Mouse (Mus musculus) gastrocnemius, adult 18-20 months (tissue): ENCODE results near the gene Myo18a. TPM values are rescaled to one million over a fixed set of nuclear protein-coding genes. Genes with fewer than 3 reads are reported as not detected.

Experiments used
- DNase-seq: peaks from one replicate; pipeline ENCODE4 v3.0.0; 2021; ENCODE audit warnings: low spot score
- total RNA-seq, 2 experiments: library from RNA; stranded (reverse); gene quantifications; 2 replicates each; pipeline ENCODE4 v1.2.3; 2021

Myo18a gene
- total RNA-seq, 2 experiments from 2014 or later = 309 to 319 TPM

DNA sequence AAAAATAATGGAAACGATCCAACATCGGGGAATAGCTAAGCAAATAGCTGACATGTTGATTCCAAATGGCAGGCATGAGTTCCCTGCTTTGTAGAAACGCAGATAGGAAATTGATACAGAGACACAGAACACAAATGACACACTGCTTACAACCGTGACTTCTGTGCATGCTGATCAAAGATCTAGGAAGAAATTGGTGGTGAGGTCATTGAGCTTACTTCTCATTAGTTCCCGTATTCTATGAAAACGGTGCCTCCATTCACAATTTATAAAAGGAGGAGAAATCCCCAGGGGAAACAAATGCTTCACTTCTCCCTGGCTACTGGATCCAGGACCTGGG lies 133.4 kb downstream of the Myo18a start:
- no peak for DNase-seq

DNA sequence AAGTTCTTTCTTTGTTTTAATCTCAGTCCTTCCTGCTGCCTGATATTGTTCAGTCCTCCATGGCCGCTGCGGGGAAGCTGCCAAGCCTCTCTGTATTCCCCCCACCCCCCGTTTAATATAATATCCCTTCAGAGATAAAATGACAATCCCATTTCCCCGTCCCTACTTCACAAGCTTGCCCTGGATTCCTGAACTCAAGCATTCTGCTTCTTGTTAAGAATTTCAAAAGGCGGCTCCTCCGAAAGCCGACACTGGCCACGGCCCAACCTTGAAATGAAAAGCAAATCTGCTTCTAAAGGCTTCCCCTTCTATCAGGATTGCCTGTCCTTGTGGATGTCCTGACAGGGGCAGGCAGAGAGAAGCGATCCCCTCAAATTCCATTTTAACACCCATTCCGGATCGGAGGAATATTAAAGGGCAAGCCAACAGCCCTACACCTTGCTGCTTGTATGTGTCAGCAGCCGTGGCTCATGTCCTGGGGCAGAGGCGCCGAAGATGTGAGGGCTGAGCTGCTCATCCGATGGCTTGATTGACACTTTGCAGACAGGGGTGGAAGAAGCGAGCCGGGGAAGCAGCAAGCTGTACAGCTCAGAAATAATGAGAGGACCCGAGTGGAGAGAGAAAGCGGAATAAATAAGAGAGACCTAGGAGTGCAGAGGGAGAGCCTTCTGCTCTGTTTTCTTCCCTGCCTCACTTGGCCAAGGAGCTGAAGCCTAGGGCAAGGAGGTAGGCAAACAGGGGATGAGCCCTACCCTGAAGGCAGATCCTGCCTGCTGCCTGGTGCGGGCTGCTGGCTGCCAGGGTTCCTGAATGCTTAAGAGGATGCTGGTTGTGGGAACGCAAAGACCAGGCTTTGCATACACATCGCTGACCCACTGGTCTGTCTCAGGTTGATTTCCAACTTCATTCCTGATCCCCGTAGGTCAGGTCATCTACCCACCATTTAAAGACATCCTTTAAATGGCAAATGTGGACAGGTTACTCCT lies 134.1 kb downstream of the Myo18a start:
- no peak for DNase-seq

DNA sequence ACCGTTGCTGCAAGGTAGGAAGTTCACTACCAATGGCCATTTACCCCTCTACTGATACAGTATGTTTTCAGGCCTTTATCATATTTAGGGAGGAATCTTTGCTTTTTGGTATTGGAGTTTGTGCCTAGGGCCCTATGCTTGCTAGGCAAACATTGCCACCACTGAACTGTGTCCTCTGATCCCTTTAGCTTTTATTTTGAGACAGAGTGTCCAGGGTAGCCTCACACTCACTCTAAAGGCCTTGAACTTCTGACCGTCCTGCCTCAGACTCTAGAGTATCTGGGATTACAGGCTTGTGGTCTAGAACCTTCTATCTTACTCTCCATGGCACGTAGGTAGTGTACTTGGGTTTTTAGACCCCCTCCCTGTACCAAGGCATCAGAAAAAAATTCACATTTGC lies 137.1 kb downstream of the Myo18a start:
- no peak for DNase-seq

DNA sequence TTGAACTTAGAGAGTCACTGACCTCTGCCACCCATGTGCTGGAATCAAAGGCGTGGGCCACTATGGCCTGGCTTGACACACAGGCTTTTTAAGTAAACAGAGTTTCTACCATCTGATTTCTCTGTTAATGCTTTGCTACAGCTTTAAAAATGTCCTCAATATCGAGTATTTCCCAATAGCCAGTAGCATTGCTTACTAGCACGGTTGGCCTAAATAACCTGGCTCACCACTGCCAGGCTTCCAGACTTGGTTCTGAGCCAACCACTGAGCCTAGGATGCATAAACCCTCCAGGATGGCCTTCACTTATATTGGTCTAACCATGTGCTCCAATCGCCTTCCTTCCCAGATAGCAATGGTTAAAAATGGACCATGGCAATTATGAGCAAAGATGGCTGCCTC lies 137.7 kb downstream of the Myo18a start:
- no peak for DNase-seq

DNA sequence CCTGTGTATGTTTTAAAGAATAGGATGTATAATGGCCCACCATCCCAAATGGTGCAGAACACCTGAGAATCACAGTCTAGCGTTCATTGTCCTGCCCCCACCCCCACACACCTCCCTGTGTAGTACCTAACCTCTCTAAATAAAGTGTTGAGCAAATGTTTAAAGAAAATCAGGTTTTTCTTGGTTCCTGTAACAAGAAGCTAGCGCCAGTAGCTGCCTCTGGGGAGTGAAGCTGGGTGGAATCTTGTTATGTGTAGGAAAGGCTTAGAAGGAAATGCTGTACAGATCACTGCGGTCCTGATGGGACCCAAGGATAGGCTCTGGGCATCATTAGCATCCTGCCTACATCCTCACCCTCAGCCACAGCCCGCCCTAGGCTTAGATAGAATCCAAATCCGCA lies 138.3 kb downstream of the Myo18a start:
- DNase-seq = no peak

DNA sequence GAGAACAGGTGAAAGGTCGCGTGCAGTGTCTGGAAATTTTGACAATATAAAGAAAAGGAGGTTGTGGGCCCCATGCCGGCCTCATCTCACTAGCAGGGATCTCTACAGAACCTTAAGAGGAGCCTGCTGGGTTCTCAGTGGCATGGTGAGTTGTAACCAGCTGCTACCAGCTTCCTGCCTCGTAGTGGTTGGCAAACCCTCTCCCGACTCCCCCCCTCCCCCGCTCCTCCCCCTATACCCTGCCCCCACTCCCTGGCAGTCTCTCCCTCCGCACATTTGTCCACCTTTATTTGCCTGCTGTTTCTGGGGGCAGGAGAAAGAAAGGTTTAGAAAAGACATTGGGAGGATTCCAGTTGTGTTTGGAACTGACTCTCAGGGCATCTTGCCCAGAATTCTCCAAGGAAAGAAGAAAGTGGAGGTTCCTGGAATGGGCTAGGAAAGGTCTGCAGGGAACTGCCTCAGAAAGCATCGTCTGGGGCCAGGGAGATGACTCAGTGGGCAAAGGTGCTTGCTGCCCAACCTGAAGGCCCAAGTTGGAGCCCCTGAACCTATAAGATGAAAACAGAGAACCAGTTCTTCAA lies 138.8 kb downstream of the Myo18a start:
- no peak for DNase-seq

DNA sequence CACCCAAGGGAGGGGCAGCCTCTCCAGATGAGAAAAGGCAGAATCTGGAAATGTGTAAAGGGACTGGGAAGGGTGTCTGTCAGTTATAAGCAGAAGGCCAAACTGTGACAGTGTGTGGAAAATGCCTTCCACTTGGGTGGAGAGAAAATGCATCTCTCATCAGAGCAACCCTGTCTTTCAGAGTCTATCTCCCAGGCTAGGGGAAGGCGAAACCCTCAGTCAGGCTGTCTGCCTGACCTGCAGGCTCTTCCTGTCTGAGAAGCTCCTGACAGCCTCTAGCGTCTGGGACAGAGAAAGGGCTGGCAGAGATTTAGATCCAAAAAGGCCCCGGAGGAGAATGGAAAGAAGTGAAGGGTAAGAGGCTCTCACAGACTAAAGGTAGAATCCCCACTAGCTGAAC lies 140.7 kb downstream of the Myo18a start:
- no peak for DNase-seq

DNA sequence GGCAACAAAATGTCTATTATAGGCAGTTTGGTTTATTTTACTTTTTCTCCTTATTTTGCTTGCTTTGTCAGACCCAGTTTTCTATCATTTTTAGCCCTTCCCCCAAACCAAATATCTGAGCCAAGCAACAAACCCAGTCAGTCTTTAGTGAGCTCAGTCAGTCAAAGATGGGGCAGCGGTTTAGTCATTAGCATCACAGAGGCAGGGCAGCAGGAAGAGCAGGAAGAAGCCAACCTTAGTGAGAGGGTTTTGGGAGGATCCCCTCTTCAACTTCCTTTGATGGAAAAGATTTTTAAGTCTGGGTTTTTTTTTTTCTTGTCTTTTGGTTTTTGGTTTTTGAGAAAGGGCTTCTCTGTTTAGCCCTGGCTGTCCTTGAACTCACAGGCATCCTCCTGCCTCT lies 141.7 kb downstream of the Myo18a start:
- DNase-seq = no peak

DNA sequence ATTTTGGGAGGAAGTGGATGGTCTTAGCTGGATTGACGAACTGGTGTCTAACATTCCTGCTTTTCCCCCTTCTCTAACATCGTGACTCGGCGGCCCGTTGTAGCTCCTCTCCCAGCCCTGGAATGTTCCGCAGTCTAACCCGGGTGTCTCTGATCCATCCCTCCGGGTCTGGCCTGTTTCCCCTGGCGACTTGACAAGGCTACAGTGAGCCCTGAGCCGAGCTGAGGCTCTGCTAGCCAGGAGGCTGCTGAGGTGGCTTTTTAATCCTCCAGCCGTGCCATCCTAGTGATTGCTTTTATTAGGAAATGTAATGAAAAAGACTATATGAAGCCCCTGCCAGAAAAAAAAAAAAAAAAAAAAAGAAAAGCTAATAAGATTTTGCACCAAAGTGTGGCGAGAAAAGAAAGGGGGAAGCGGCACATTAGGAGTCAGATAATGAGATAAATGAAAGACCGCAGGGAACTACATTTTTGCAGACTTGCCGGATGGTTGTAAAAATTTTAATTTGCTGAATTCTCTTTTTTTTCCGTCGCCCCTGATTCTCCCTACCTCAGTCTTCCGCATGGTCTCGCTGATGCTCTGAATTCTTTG lies 143.1 kb downstream of the Myo18a start:
- peak; percentile 53 for DNase-seq

DNA sequence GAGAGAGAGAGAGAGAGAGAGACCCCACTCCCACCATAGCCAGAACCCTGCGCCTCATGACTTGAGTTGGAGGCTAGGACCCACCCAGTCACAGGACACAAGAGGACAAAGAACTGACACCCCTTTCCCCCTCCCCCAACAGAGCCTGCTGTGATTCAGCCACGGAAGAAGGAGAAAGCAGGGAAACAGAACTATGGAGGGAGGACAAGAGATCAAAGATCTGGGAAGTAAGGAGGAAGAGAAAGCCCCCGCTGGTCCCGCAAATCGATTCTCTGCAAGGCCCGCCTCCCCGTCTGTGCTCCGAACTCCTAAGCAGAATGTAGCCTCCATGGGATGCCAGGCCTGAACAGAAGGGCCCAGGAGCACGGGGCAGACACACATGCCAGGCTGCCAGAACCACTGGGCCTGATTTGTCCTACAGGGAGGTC lies 143.7 kb downstream of the Myo18a start:
- DNase-seq = no peak

DNA sequence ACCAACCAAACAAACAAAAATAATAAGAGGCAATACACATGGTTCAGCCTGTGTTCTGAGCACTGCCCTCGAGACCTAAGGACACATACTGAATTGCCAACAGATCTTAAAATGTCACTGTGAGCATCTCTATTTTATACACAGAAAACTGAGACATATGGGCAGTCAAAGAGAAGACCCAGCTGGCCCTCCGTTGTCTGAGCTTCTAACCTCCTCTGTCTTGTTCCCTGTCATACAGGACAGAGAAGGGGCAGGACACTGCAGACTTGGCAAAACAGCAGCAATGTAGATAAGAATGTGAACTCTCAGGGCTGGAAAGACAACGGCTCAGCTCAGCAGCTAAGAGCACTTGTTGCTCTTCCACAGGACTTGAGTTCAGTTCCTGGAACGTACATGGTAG lies 145.4 kb downstream of the Myo18a start:
- no peak for DNase-seq

DNA sequence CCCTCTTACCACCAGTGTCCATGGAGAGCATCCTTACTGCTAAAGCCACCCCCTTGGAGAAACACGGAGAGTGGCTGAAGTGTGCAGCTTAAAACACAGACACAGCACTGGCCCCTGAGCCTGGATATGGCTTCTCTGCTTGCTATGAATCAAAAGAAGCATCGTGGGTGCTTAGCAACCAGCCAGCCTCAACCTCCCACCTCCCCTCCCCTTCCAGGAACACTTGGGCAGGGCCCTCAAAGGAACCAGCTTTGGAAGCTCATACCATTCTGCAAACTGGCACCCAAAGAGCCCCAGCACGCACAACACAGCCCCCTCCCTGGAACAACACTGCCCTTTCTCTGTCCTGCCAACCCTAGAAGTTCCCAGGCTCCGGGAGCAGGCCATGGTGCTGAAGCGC lies 146.3 kb downstream of the Myo18a start:
- DNase-seq = no peak

DNA sequence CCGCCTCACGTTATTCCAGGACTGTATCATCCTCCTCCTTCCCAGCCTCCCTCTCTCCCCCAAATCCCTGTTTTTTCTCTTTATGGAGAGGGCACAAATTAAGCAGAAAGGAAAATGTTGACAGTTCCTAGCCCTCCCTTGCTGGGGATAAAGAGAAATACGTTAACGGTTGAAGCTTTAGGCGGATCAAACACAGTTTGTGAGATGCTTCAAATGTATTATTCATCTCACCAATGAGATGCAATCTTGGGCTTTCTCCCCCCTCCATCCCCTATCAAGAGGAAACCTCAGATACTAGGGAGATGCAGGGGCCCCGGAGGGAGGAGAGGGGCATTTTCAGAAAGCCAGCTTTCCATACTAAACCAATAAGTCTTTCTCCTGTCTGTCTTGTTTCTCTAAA lies 146.7 kb downstream of the Myo18a start:
- DNase-seq = no peak

DNA sequence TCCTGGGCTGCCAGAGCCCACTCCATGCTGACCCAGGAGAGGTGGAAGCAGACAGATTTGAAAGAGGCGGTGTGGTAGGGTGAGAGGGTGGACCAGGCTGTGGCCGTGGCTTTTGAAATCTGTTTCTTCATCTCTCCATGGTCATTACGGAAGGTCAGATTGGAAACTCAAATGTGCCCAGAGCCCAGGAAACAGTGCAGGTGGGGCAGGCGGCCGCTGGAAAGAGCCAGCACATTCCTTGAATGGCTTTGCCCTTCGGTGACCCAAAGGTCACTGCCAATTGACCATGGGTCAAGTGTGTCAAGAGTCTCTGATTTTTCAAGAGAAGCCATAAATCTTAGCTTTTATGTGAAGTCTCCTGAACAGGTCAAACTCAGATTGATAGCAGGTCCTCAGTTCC lies 150.5 kb downstream of the Myo18a start:
- DNase-seq = no peak

DNA sequence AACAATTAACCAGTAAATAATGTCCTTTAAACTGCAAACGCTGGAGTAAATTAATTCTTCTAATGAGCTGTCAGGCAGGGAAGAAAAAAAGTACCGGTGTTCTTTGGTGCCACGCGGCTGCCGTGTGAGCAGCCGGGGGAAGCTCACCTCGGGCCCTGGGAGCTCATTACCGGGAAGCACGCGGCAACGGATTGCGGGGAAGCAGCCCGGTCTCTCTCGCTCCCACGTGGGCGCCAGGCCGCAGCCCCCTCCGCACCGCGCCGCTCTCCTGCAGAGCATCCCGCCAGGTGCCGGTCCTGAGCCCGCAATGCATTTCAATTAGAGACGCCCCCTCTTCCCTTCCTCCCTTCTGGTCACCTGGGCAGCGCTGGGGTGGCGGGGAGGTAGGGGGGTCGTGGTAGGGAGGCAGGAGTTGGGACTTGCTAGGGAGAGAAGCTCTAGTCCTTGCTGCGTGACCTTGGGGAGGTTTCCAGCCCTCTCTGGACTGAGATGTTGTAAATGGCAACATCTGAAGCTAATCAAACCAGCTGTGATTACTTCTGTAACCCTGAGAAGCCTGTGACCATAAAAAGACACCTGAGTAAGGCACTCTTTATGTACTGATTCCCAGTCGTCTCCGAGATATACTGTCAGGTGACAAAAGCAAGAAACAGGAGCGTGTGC lies 151.7 kb downstream of the Myo18a start:
- no peak for DNase-seq

Other genes starting within 250 kb of the Myo18a start
- gene Abhd15, start 248.1 kb upstream of the Myo18a start, total RNA-seq = under 1 TPM; 0.43 to 0.87 TPM
- 1 to 10 TPM; 2.5 to 3.5 TPM for gene Trp53i13, start 247.3 kb upstream of the Myo18a start, total RNA-seq
- not detected for gene Gm10392, start 244.0 kb upstream of the Myo18a start, total RNA-seq
- 10 to 100 TPM; 37.1 to 41.8 TPM for gene Taok1, start 155.4 kb upstream of the Myo18a start, total RNA-seq
- 10 to 100 TPM; 32.4 to 40.8 TPM for gene Nufip2, start 77.1 kb upstream of the Myo18a start, total RNA-seq
- not detected for gene Cryba1, start 38.0 kb upstream of the Myo18a start, total RNA-seq
- gene Gm10277, start 24.5 kb downstream of the Myo18a start, total RNA-seq = not detected
- gene Pipox, start 130.8 kb downstream of the Myo18a start, total RNA-seq = not detected
- under 1 TPM; 0.12 to 0.16 TPM for gene Sez6, start 167.6 kb downstream of the Myo18a start, total RNA-seq
- gene Phf12, start 219.5 kb downstream of the Myo18a start, total RNA-seq = 10 to 100 TPM; 13.9 to 14.3 TPM